Mouse (Mus musculus) intestine, embryonic 15.5 days (tissue): Measurements from ENCODE around the gene Adamts15. TPM values are rescaled to one million over a fixed set of nuclear protein-coding genes. Genes with fewer than 3 reads are reported as not detected.

Experiments
- ATAC-seq: fragments of 200-750 bp; cut with Nextera tagmentation; 2 replicates; pipeline ENCODE4 v1.8.0; 2017; ENCODE audit warnings: moderate TSS enrichment, moderate library complexity
- H3K27ac ChIP-seq: fragments of 300-500 bp; sonication (generic); 2 replicates; pipeline ENCODE4 v1.5.1; 2015; ENCODE audit warnings: mild to moderate bottlenecking, inconsistent platforms
- H3K27me3 ChIP-seq: fragments of 300-500 bp; sonication (generic); replicated peaks from 2 replicates; pipeline ENCODE4 v1.6.1; 2015; ENCODE audit warnings: inconsistent platforms
- H3K36me3 ChIP-seq: fragments of 300-500 bp; sonication (generic); 2 replicates; pipeline ENCODE4 v1.6.1; 2015; ENCODE audit warnings: inconsistent platforms
- H3K4me1 ChIP-seq: fragments of 300-500 bp; sonication (generic); replicated peaks from 2 replicates; pipeline ENCODE4 v1.6.1; 2015; ENCODE audit warnings: inconsistent platforms
- H3K4me2 ChIP-seq: fragments of 300-500 bp; sonication (generic); replicated peaks from 2 replicates; pipeline ENCODE4 v1.6.1; 2015; ENCODE audit warnings: mild to moderate bottlenecking, inconsistent platforms
- H3K4me3 ChIP-seq: fragments of 300-500 bp; sonication (generic); replicated peaks from 2 replicates; pipeline ENCODE4 v1.5.1; 2015; ENCODE audit warnings: inconsistent platforms
- H3K9ac ChIP-seq: fragments of 300-500 bp; sonication (generic); 2 replicates; pipeline ENCODE4 v1.6.1; 2015; ENCODE audit warnings: inconsistent platforms
- H3K9me3 ChIP-seq: fragments of 300-500 bp; sonication (generic); 2 replicates; pipeline ENCODE4 v1.6.1; 2016; ENCODE audit warnings: inconsistent platforms
- WGBS: fragments of 180-500 bp; shearing (Covaris S2); methylation state at CpG from one replicate; pipeline ENCODE4 v1.1.7; 2015; 5-methylcytosine and 5-hydroxymethylcytosine counted together
- polyA plus RNA-seq: library from polyadenylated mRNA; unstranded; fragments of >200 nt; fragmentation: Nextera tagmentation; extraction: Ambion mirVana; gene quantifications from 2 replicates; pipeline ENCODE4 v1.2.1, GENCODE M21; 2015

Adamts15 gene
- polyA plus RNA-seq, 1 experiment from 2014 or later, result 5.9 TPM

GRCm38 (mm10) chr9:30945276-30945675 is 23.0 kb upstream of the Adamts15 start:
- no peak overlapping the region for H3K9ac ChIP-seq
- no peaks in the 10 kb centered on the region for H3K9me3 ChIP-seq
- no peak overlapping the region for H3K4me3 ChIP-seq
- peaks cover 19% of the 10 kb centered on the region; the same call in 1 of the 2 replicates for H3K4me1 ChIP-seq
- ATAC-seq, result no peak
- no peaks in the 10 kb centered on the region for H3K36me3 ChIP-seq
- H3K4me2 ChIP-seq, result no peak overlapping the region; the same call in 1 of the 2 replicates
- peaks cover 38% of the 10 kb centered on the region for H3K27me3 ChIP-seq
- WGBS, result 66% methylated on average over 1 of the region's 1 CpGs
- H3K27ac ChIP-seq, result no peak overlapping the region

GRCm38 (mm10) chr9:30944234-30944633 is 22.0 kb upstream of the Adamts15 start:
- WGBS, result 29% methylated on average over 1 of the region's 1 CpGs
- Histone ChIP-seq H3K4me3 (peak overlapping the region; percentile 61), H3K27ac (no peak overlapping the region), H3K4me1 (peaks cover 19% of the 10 kb centered on the region; the same call in 1 of the 2 replicates), H3K4me2 (peak overlapping the region; percentile 98), H3K9me3 (no peaks in the 10 kb centered on the region), H3K27me3 (peaks cover 38% of the 10 kb centered on the region), H3K9ac (0 out of 2 replicates have a peak overlapping the region, but pooled peaks have one; percentile 62), H3K36me3 (no peaks in the 10 kb centered on the region)
- no peak for ATAC-seq

DNA sequence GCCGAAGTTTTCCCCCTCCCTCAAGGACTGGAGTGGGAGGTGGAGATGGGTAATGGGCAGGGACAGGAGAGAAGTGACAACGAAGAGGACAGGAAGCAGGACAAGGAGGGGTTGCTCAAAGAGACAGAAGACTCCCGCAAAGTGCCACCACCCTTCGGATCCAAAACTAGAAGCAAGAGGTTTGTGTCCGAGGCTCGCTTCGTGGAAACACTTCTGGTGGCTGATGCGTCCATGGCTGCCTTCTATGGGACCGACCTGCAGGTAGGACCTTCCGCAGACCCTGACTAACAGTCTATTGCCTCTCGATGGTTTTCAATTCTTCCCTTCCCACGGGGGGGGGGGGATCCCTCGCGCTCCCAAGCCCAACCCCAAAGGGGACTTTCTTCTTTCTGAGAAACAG is 21.1 kb upstream of the Adamts15 start:
- no peak overlapping the region; the same call in 1 of the 2 replicates for H3K27ac ChIP-seq
- peak overlapping the region; percentile 61 for H3K4me3 ChIP-seq
- 2% methylated on average over 14 of the region's 14 CpGs for WGBS
- H3K4me2 ChIP-seq, result peak overlapping the region; percentile 98
- H3K27me3 ChIP-seq, result peaks cover 41% of the 10 kb centered on the region
- no peaks in the 10 kb centered on the region for H3K36me3 ChIP-seq
- H3K9ac ChIP-seq, result peak overlapping the region; percentile 62
- H3K9me3 ChIP-seq, result no peaks in the 10 kb centered on the region
- no peak for ATAC-seq
- peaks cover 19% of the 10 kb centered on the region; the same call in 1 of the 2 replicates for H3K4me1 ChIP-seq

DNA sequence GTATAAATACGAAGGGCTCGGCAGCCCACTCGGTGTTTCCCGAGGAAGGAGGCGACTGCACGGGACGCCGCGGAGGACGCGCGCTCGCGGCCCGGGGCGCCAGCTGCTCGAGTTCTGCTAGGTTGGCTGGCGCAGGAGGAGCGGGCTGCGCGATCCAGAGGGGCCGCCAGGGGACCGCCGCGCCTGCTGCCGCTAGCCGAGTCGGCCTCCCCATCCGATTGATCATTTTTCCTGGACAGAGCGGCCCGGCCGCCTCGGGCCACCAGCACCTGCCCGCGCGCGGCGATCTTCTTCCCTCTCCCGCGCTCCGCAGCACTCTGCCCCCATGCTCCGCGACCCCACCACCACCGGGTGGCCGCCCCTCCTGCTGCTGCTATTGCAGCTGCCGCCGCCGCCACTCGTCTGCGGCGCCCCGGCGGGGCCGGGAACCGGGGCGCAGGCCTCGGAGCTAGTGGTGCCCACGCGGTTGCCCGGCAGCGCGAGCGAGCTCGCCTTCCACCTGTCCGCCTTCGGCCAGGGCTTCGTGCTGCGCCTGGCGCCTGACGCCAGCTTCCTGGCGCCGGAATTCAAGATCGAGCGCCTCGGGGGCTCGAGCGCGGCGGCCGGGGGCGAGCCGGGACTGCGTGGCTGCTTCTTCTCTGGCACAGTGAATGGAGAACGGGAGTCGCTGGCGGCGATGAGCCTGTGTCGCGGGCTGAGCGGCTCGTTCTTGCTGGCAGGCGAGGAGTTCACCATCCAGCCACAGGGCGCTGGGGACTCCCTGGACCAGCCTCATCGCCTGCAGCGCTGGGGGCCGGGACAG is 20.5 kb upstream of the Adamts15 start, which contains the start of gene Adamts8:
Adamts8 (plus strand) TSS at position 51 of the 802 bp plus-strand sequence.
- H3K27me3 ChIP-seq, result peaks cover 41% of the 10 kb centered on the region
- H3K4me2 ChIP-seq, result peak within 1 kb of the TSS; percentile 98
- H3K9ac ChIP-seq, result peak within 1 kb of the TSS; percentile 62
- H3K9me3 ChIP-seq, result no peaks in the 10 kb centered on the region
- WGBS, result under 1% methylated on average over 88 of the region's 96 CpGs
- peaks cover 19% of the 10 kb centered on the region; the same call in 1 of the 2 replicates for H3K4me1 ChIP-seq
- peak within 1 kb of the TSS; percentile 44 for H3K27ac ChIP-seq
- peak; percentile 84 for ATAC-seq
- no peaks in the 10 kb centered on the region for H3K36me3 ChIP-seq
- peak within 1 kb of the TSS; percentile 61 for H3K4me3 ChIP-seq

DNA sequence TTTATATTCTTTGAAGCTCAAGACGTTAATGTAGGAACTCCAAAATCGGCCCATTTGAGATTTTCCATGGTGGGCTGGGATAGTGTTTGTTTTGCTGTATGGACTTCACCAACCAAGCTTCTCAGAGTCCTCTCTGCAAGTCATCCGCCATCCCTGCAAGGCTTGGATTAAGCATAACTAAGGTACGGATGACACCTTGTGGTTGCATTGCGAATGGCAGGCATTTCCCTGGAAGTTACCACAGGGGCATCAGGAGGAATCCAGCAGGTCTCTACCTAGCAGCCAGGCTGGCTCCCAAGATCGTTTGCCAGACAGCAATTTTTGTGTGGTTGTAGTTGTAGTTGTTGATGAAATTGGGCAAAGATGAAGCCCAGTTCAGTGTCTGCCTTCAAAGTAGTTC is 18.1 kb upstream of the Adamts15 start:
- Histone ChIP-seq H3K4me3 (no peak overlapping the region), H3K4me2 (no peak overlapping the region), H3K9ac (no peak overlapping the region), H3K4me1 (peaks cover 19% of the 10 kb centered on the region; the same call in 1 of the 2 replicates), H3K27me3 (peaks cover 41% of the 10 kb centered on the region), H3K9me3 (no peaks in the 10 kb centered on the region), H3K27ac (no peak overlapping the region), H3K36me3 (no peaks in the 10 kb centered on the region)
- 3% methylated on average over 6 of the region's 6 CpGs for WGBS
- ATAC-seq, result no peak

DNA sequence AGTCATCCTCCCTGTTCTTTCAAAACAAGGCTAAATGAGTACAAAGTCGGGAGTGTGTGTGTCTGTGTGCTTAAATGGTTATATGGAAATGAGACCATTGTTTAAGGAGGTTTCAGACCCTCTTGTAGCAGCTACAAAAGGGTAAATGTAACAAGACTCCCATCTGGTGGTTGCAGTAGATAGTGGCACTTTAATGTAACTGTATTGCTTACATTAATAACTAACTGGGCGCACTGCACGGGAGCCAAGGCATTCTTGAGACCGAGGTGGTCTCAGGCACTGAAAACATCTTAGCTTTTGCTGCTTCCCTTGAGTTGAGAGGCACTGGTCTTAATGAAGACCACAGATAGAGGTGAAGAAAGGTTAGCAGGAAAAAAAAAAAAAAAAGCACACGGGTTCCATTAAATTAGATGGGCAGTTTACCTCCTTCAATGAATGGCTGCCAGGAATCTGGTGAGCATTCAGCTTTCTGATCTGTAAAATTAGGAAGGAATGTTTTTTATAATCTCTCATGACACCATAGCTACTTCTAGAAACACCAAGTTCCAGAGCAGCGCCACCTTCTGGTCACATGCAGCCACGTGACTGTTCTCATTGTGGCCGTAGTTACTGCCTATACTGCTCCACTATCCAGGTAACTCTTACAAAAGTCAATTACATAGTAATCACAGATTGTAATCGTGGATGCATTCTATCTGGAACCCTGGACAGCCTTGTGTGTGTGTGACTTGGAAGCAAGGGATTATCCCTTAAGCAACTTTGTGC is 14.6 kb upstream of the Adamts15 start:
- ATAC-seq, result peak; percentile 65

GRCm38 (mm10) chr9:30934827-30935226 is 12.6 kb upstream of the Adamts15 start:
- Histone ChIP-seq H3K9me3 (no peaks in the 10 kb centered on the region), H3K27ac (no peak overlapping the region), H3K4me2 (no peak overlapping the region), H3K36me3 (no peaks in the 10 kb centered on the region), H3K4me3 (no peak overlapping the region), H3K4me1 (no peaks in the 10 kb centered on the region), H3K27me3 (0 out of 2 replicates have a peak, but pooled peaks cover 4% of the 10 kb centered on the region), H3K9ac (no peak overlapping the region)
- WGBS, result 46% methylated on average over 6 of the region's 6 CpGs
- ATAC-seq, result no peak

More for the DNA sequence above, 14.6 kb upstream of the Adamts15 start:
- Histone ChIP-seq H3K4me1 (no peaks in the 10 kb centered on the region), H3K9ac (no peak overlapping the region), H3K4me3 (no peak overlapping the region), H3K9me3 (no peaks in the 10 kb centered on the region), H3K27me3 (peaks cover 14% of the 10 kb centered on the region), H3K36me3 (no peaks in the 10 kb centered on the region), H3K4me2 (no peak overlapping the region), H3K27ac (no peak overlapping the region)
- WGBS, result 33% methylated on average over 9 of the region's 9 CpGs

GRCm38 (mm10) chr9:30932346-30932745 is 10.1 kb upstream of the Adamts15 start:
- 61% methylated on average over 4 of the region's 4 CpGs for WGBS
- H3K27me3 ChIP-seq, result no peaks in the 10 kb centered on the region
- H3K4me2 ChIP-seq, result no peak overlapping the region
- no peak for ATAC-seq
- no peaks in the 10 kb centered on the region for H3K4me1 ChIP-seq
- no peak overlapping the region for H3K4me3 ChIP-seq
- no peaks in the 10 kb centered on the region for H3K9me3 ChIP-seq
- H3K27ac ChIP-seq, result no peak overlapping the region
- H3K9ac ChIP-seq, result no peak overlapping the region
- H3K36me3 ChIP-seq, result no peaks in the 10 kb centered on the region

GRCm38 (mm10) chr9:30928759-30929158 is 6.5 kb upstream of the Adamts15 start:
- Histone ChIP-seq H3K4me2 (no peak overlapping the region), H3K36me3 (no peaks in the 10 kb centered on the region), H3K4me3 (no peak overlapping the region), H3K9ac (no peak overlapping the region), H3K27me3 (no peaks in the 10 kb centered on the region), H3K27ac (no peak overlapping the region), H3K9me3 (no peaks in the 10 kb centered on the region), H3K4me1 (no peaks in the 10 kb centered on the region)
- ATAC-seq, result no peak
- 80% methylated on average over 2 of the region's 2 CpGs for WGBS

DNA sequence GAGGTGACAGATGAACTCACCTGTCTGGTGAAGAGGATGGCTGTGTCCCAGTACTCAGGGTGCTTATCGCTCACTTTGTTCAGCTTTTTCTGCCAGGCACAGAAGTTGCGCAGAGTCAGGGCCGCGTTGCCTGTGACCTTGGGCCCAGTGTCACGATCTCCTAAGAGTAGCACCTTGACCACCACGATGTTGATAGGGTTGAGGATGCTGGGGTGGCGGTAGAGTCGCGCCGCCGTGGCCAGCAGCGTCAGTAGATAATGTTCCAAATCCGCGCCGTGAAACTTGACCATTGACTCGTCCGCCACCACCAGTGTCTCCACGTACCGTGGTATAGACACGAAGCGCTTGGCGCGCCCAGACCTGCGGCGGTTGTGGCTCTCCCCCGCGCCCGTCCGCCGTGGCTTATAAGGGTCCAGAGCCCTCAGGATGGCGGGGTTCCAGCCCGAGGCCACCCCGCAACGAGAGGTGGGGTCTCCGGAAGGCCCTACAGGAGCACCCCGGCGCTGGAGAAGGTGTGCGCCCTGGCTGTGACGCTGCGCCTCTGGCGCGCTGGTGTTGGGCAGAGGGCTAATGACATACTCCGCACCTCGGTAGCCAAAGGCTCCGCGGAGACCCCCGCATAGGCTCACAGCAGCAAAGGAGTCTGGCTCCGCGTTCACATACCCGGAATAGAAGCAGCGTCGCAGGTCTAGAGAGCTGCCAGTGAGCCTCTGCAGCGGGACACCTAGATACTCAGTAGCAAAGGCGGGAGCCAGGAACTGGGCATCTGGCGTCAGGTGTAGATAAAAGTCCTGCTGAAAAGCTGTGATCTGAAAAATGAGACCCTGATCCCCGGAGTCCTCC is 770 bp downstream of the Adamts15 start:
- Histone ChIP-seq H3K27ac (no peak overlapping the region), H3K4me2 (peak overlapping the region; percentile 98), H3K36me3 (no peaks in the 10 kb centered on the region), H3K4me1 (peaks cover 18% of the 10 kb centered on the region; the same call in 1 of the 2 replicates), H3K27me3 (peaks cover 33% of the 10 kb centered on the region), H3K9ac (peak overlapping the region; percentile 44), H3K4me3 (peak overlapping the region; percentile 58), H3K9me3 (no peaks in the 10 kb centered on the region)
- ATAC-seq, result no peak
- WGBS, result 6% methylated on average over 56 of the region's 56 CpGs

- 35% methylated on average over 6 of the region's 6 CpGs for WGBS
- Histone ChIP-seq H3K4me3 (0 out of 2 replicates have a peak overlapping the region, but pooled peaks have one; percentile 58), H3K27ac (no peak overlapping the region), H3K9me3 (no peaks in the 10 kb centered on the region), H3K4me1 (peaks cover 18% of the 10 kb centered on the region; the same call in 1 of the 2 replicates), H3K9ac (no peak overlapping the region), H3K27me3 (peaks cover 33% of the 10 kb centered on the region), H3K36me3 (no peaks in the 10 kb centered on the region), H3K4me2 (peak overlapping the region; percentile 98)
- ATAC-seq, result no peak
These were observed 1.5 kb downstream of the Adamts15 start for GRCm38 (mm10) chr9:30920736-30921135.
